Mouse (Mus musculus) G1E (cell line): ENCODE results near the gene Fgfr2.

Experiments used
- CTCF ChIP-seq: IDR thresholded peaks from 2 replicates; pipeline ENCODE4 v1.5.1; 2012; ENCODE audit warnings: low read depth, low read length, inconsistent platforms, mixed read lengths
- GATA1 ChIP-seq: IDR thresholded peaks from 2 replicates; pipeline ENCODE4 v1.6.1; 2012; ENCODE audit warnings: borderline replicate concordance, low read length, inconsistent platforms, mixed read lengths
- GATA2 ChIP-seq: IDR thresholded peaks from 2 replicates; pipeline ENCODE4 v1.6.1; 2012; ENCODE audit warnings: low read depth, low read length, inconsistent platforms, borderline replicate concordance
- POLR2AphosphoS5 ChIP-seq: IDR thresholded peaks from 2 replicates; pipeline ENCODE4 v1.6.1; 2012; ENCODE audit warnings: low read depth, low read length, inconsistent platforms; ENCODE audit not compliant: insufficient replicate concordance

GRCm38 (mm10) chr7:131989056-131989455 is 1134.1 kb downstream of the Fgfr2 start:
- TF ChIP-seq CTCF (no peak), GATA1 (no peak), POLR2AphosphoS5 (no peak), GATA2 (no peak)
